Mouse (Mus musculus): Measurements from ENCODE around the gene Tm9sf4. TPM values are rescaled to one million over a fixed set of nuclear protein-coding genes. Genes with fewer than 3 reads are reported as not detected.
A peak's percentile ranks its signal among the peaks of the same experiment; 100 is the strongest.

The Tm9sf4 gene
- polyA plus RNA-seq, 1 experiment from 2014 or later, result 101 TPM

GRCm38 (mm10) chr2:153198485-153198884 lies 37.4 kb downstream of the Tm9sf4 start:
- ATAC-seq (ENCODE audit: low FRiP score, low read depth), result no peak
- no peak overlapping the region for H3K27ac ChIP-seq

GRCm38 (mm10) chr2:153199114-153199513 lies 38.0 kb downstream of the Tm9sf4 start:
- Histone ChIP-seq H3K9ac (no peak overlapping the region), H3K27me3 (no peaks in the 10 kb centered on the region), H3K9me3 (no peaks in the 10 kb centered on the region), H3K4me2 (replicated peaks) (no peak overlapping the region), H3K36me3 (peaks cover 84% of the 10 kb centered on the region), H3K4me1 (no peaks in the 10 kb centered on the region), H3K27ac (no peak overlapping the region), H3K4me3 (no peak overlapping the region)
- ATAC-seq (ENCODE audit: low FRiP score, low read depth), result no peak
- 83% methylated on average over 2 of the region's 2 CpGs for WGBS

More at GRCm38 (mm10) chr2:153198485-153198884, 37.4 kb downstream of the Tm9sf4 start:
- H3K9me3 ChIP-seq, result no peaks in the 10 kb centered on the region
- H3K4me2 ChIP-seq (replicated peaks), result no peak overlapping the region
- H3K4me3 ChIP-seq, result no peak overlapping the region
- peaks cover 81% of the 10 kb centered on the region for H3K36me3 ChIP-seq
- no peaks in the 10 kb centered on the region for H3K27me3 ChIP-seq
- WGBS, result 66% methylated on average over 5 of the region's 5 CpGs
- H3K4me1 ChIP-seq, result no peaks in the 10 kb centered on the region
- no peak overlapping the region for H3K9ac ChIP-seq

- no peak overlapping the region for H3K4me3 ChIP-seq
- no peak overlapping the region for H3K27ac ChIP-seq
- no peaks in the 10 kb centered on the region for H3K27me3 ChIP-seq
- H3K9me3 ChIP-seq, result no peaks in the 10 kb centered on the region
- peaks cover 88% of the 10 kb centered on the region for H3K36me3 ChIP-seq
- no peak overlapping the region for H3K9ac ChIP-seq
- H3K4me1 ChIP-seq, result no peaks in the 10 kb centered on the region
- no peak overlapping the region for H3K4me2 ChIP-seq (replicated peaks)
- no peak for ATAC-seq (ENCODE audit: low FRiP score, low read depth)
- WGBS, result 84% methylated on average over 1 of the region's 1 CpGs
These were observed 41.7 kb downstream of the Tm9sf4 start for GRCm38 (mm10) chr2:153202766-153203165.

GRCm38 (mm10) chr2:153208149-153208548 lies 47.0 kb downstream of the Tm9sf4 start:
- no peak for ATAC-seq (ENCODE audit: low FRiP score, low read depth)
- no peaks in the 10 kb centered on the region for H3K9me3 ChIP-seq
- H3K9ac ChIP-seq, result no peak overlapping the region
- no peaks in the 10 kb centered on the region for H3K27me3 ChIP-seq
- no peak overlapping the region for H3K4me2 ChIP-seq (replicated peaks)
- 94% methylated on average over 2 of the region's 2 CpGs for WGBS
- H3K4me3 ChIP-seq, result no peak overlapping the region
- H3K4me1 ChIP-seq, result no peaks in the 10 kb centered on the region
- H3K27ac ChIP-seq, result no peak overlapping the region
- peaks cover 80% of the 10 kb centered on the region for H3K36me3 ChIP-seq

- Histone ChIP-seq H3K9ac (no peak overlapping the region), H3K27me3 (no peaks in the 10 kb centered on the region), H3K36me3 (peaks cover 71% of the 10 kb centered on the region), H3K4me2 (replicated peaks) (no peak overlapping the region), H3K27ac (no peak overlapping the region), H3K9me3 (no peaks in the 10 kb centered on the region), H3K4me1 (no peaks in the 10 kb centered on the region), H3K4me3 (no peak overlapping the region)
- WGBS, result 92% methylated on average over 5 of the region's 5 CpGs
- no peak for ATAC-seq (ENCODE audit: low FRiP score, low read depth)
These were observed 48.2 kb downstream of the Tm9sf4 start for GRCm38 (mm10) chr2:153209286-153209685.

- H3K4me2 ChIP-seq (replicated peaks), result no peak overlapping the region
- H3K9ac ChIP-seq, result no peak overlapping the region
- no peak overlapping the region for H3K27ac ChIP-seq
- no peak for ATAC-seq (ENCODE audit: low FRiP score, low read depth)
- no peaks in the 10 kb centered on the region for H3K4me1 ChIP-seq
- H3K9me3 ChIP-seq, result no peaks in the 10 kb centered on the region
- H3K27me3 ChIP-seq, result no peaks in the 10 kb centered on the region
- WGBS, result 91% methylated on average over 5 of the region's 5 CpGs
- no peak overlapping the region for H3K4me3 ChIP-seq
- H3K36me3 ChIP-seq, result peaks cover 49% of the 10 kb centered on the region
These were observed 50.3 kb downstream of the Tm9sf4 start for GRCm38 (mm10) chr2:153211451-153211850.

- Histone ChIP-seq H3K4me2 (replicated peaks) (no peak overlapping the region), H3K27ac (no peak overlapping the region), H3K36me3 (peaks cover 30% of the 10 kb centered on the region), H3K27me3 (no peaks in the 10 kb centered on the region), H3K4me3 (no peak overlapping the region), H3K9ac (no peak overlapping the region), H3K9me3 (no peaks in the 10 kb centered on the region), H3K4me1 (no peaks in the 10 kb centered on the region)
- WGBS, result 81% methylated on average over 4 of the region's 4 CpGs
- ATAC-seq (ENCODE audit: low FRiP score, low read depth), result no peak
These were observed 52.2 kb downstream of the Tm9sf4 start for GRCm38 (mm10) chr2:153213351-153213750.

GRCm38 (mm10) chr2:153214771-153215259 lies 53.7 kb downstream of the Tm9sf4 start:
- H3K9me3 ChIP-seq, result no peaks in the 10 kb centered on the region
- H3K4me2 ChIP-seq (replicated peaks), result no peak overlapping the region
- no peak overlapping the region for H3K9ac ChIP-seq
- WGBS, result 62% methylated on average over 6 of the region's 6 CpGs
- no peak overlapping the region for H3K27ac ChIP-seq
- H3K4me3 ChIP-seq, result no peak overlapping the region
- ATAC-seq (ENCODE audit: low FRiP score, low read depth), result 0 out of 2 replicates have a peak, but pooled peaks have one; percentile 44
- no peaks in the 10 kb centered on the region for H3K4me1 ChIP-seq
- H3K36me3 ChIP-seq, result peaks cover 16% of the 10 kb centered on the region
- no peaks in the 10 kb centered on the region for H3K27me3 ChIP-seq

GRCm38 (mm10) chr2:153215421-153215820 lies 54.3 kb downstream of the Tm9sf4 start:
- no peak overlapping the region for H3K4me3 ChIP-seq
- H3K36me3 ChIP-seq, result peaks cover 12% of the 10 kb centered on the region
- H3K27me3 ChIP-seq, result no peaks in the 10 kb centered on the region
- H3K9me3 ChIP-seq, result no peaks in the 10 kb centered on the region
- WGBS, result 80% methylated on average over 4 of the region's 4 CpGs
- H3K4me2 ChIP-seq (replicated peaks), result no peak overlapping the region
- no peaks in the 10 kb centered on the region for H3K4me1 ChIP-seq
- no peak overlapping the region for H3K9ac ChIP-seq
- no peak for ATAC-seq (ENCODE audit: low FRiP score, low read depth)
- no peak overlapping the region for H3K27ac ChIP-seq

- 86% methylated on average over 10 of the region's 10 CpGs for WGBS
- H3K36me3 ChIP-seq, result peaks cover 14% of the 10 kb centered on the region
- H3K27me3 ChIP-seq, result no peaks in the 10 kb centered on the region
- no peak overlapping the region for H3K4me2 ChIP-seq (replicated peaks)
- H3K4me3 ChIP-seq, result no peak overlapping the region
- H3K9me3 ChIP-seq, result no peaks in the 10 kb centered on the region
- H3K27ac ChIP-seq, result no peak overlapping the region
- no peak for ATAC-seq (ENCODE audit: low FRiP score, low read depth)
- no peak overlapping the region for H3K9ac ChIP-seq
- H3K4me1 ChIP-seq, result no peaks in the 10 kb centered on the region
These were observed 56.8 kb downstream of the Tm9sf4 start for GRCm38 (mm10) chr2:153217826-153218340.

GRCm38 (mm10) chr2:153218516-153218915 lies 57.4 kb downstream of the Tm9sf4 start:
- Histone ChIP-seq H3K27me3 (no peaks in the 10 kb centered on the region), H3K4me1 (no peaks in the 10 kb centered on the region), H3K36me3 (peaks cover 14% of the 10 kb centered on the region), H3K27ac (no peak overlapping the region), H3K9me3 (no peaks in the 10 kb centered on the region), H3K4me2 (replicated peaks) (no peak overlapping the region), H3K4me3 (no peak overlapping the region), H3K9ac (no peak overlapping the region)
- no peak for ATAC-seq (ENCODE audit: low FRiP score, low read depth)
- WGBS, result 79% methylated on average over 3 of the region's 3 CpGs

- ATAC-seq (ENCODE audit: low FRiP score, low read depth), result no peak
- peaks cover 14% of the 10 kb centered on the region for H3K36me3 ChIP-seq
- no peak overlapping the region for H3K9ac ChIP-seq
- H3K4me2 ChIP-seq (replicated peaks), result no peak overlapping the region
- no peak overlapping the region for H3K4me3 ChIP-seq
- no peaks in the 10 kb centered on the region for H3K27me3 ChIP-seq
- H3K4me1 ChIP-seq, result peaks cover 12% of the 10 kb centered on the region
- H3K9me3 ChIP-seq, result no peaks in the 10 kb centered on the region
- 90% methylated on average over 4 of the region's 4 CpGs for WGBS
- H3K27ac ChIP-seq, result no peak overlapping the region
These were observed 60.5 kb downstream of the Tm9sf4 start for GRCm38 (mm10) chr2:153221620-153222019.

- Histone ChIP-seq H3K9ac (no peak overlapping the region), H3K4me1 (peaks cover 12% of the 10 kb centered on the region), H3K27ac (no peak overlapping the region), H3K4me2 (replicated peaks) (no peak overlapping the region), H3K4me3 (no peak overlapping the region), H3K27me3 (no peaks in the 10 kb centered on the region), H3K36me3 (peaks cover 14% of the 10 kb centered on the region), H3K9me3 (no peaks in the 10 kb centered on the region)
- no peak for ATAC-seq (ENCODE audit: low FRiP score, low read depth)
These were observed 61.0 kb downstream of the Tm9sf4 start for GRCm38 (mm10) chr2:153222130-153222529.

Data from limb, embryonic 13.5 days (tissue).